8 mouse cellular contexts compared by ENCODE assay signal in the genomic region with DNA sequence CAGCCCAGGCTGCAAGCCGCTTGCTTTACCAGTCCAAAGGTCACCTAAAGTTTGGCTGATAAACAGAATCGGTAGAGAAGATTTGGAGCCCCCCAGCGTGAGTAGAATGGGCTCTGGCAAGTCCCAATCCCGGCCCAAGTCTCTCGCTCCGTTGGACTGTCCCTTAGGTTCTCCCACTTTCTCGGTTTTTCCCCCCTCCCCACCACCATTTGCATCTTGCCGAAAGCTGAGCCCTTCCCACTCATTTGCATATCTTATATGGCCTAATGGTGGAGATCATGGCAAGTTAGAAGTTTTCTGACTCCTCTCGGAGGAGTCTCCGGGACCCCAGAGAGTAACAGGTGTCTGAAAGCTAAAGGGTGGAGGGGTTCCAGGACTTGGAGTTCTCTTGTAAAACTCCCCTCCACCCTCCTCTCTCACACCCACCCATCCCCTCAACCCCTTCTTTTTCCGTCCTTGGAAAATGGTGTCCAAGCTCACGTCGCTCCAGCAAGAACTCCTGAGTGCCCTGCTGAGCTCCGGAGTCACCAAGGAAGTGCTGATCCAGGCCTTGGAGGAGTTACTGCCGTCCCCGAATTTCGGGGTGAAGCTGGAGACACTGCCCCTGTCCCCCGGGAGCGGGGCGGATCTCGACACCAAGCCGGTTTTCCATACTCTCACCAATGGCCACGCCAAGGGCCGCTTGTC. TPM values are rescaled to one million over a fixed set of nuclear protein-coding genes. Genes with fewer than 3 reads are reported as not detected.
DNase-seq lines count a peak whose midpoint lies in the region; ATAC-seq and TF ChIP-seq lines count a peak whose summit lies in the region.

No protein-coding gene starts in this region.

- H3K4me1 ChIP-seq in spleen, adult 2 months (ENCODE audit: control insufficient read depth, insufficient read depth, insufficient read length) = peaks cover 19% of the 10 kb centered on the region
- no peaks in the 10 kb centered on the region; the same call in 1 of the 2 replicates for H3K4me1 ChIP-seq in liver, embryonic 16.5 days (ENCODE audit: control insufficient read depth, low read depth, low read length)

- H3K4me2 ChIP-seq in liver, embryonic 16.5 days (ENCODE audit: low read depth, low read length) = peak overlapping the region; percentile 46

- no peaks in the 10 kb centered on the region for H3K36me3 ChIP-seq in spleen, adult 2 months (ENCODE audit: control insufficient read depth, insufficient read depth, low read length)
- no peaks in the 10 kb centered on the region for H3K36me3 ChIP-seq in liver, embryonic 16.5 days (ENCODE audit: control insufficient read depth, insufficient read depth)

- peaks cover 32% of the 10 kb centered on the region for H3K27me3 ChIP-seq in spleen, adult 2 months (ENCODE audit: control insufficient read depth, insufficient read depth, low read length)
- H3K27me3 ChIP-seq in liver, embryonic 16.5 days (ENCODE audit: control insufficient read depth, insufficient read depth, low read depth, low read length) = peaks cover 58% of the 10 kb centered on the region

- TF ChIP-seq POLR2A in spleen, adult 2 months (IDR thresholded peaks at IDR 0.05; ENCODE audit: low read depth, low read length) = no peak

- H3K9me3 ChIP-seq in liver, embryonic 16.5 days (replicated peaks; ENCODE audit: control insufficient read depth, low read length) = no peaks in the 10 kb centered on the region

- H3K4me3 ChIP-seq in spleen, adult 2 months (ENCODE audit: extremely low read depth, insufficient read depth, insufficient read length) = peak overlapping the region; percentile 6; the same call in 1 of the 2 replicates
- peak overlapping the region; percentile 48 for H3K4me3 ChIP-seq in liver, embryonic 16.5 days (ENCODE audit: low read depth, low read length)
- H3K4me3 ChIP-seq in gastrocnemius, adult 2 months = no peak overlapping the region; the same call in 1 of the 2 replicates

- H3K27ac ChIP-seq in spleen, adult 2 months (ENCODE audit: insufficient read depth, low read length) = no peak overlapping the region
- H3K27ac ChIP-seq in liver, embryonic 16.5 days (ENCODE audit: low read length) = peak overlapping the region; percentile 10; the same call in 1 of the 2 replicates
- H3K27ac ChIP-seq in gastrocnemius, adult 2 months = no peak overlapping the region

- H3K9ac ChIP-seq in liver, embryonic 16.5 days (ENCODE audit: low read depth, low read length) = peak overlapping the region; percentile 27; the same call in 1 of the 2 replicates

- intact Hi-C loops in gastrocnemius, adult 2 months (cut with DNase I) = no loop called here

- DNase-seq in spleen, adult 2 months (ENCODE audit: low read depth in 1 of 2, low spot score in 2 of 2) = no peak
- DNase-seq in spleen, postnatal 10 days (ENCODE audit: low spot score in 2 of 2) = no peak
- DNase-seq in kidney, adult 18-20 months = peak; percentile 82
- DNase-seq in urinary bladder, postnatal 14 days (ENCODE audit: low spot score) = peak; percentile 63
- DNase-seq in layer of hippocampus, adult 18-20 months (ENCODE audit: low spot score in 2 of 2) = no peak
- no peak for DNase-seq in gastrocnemius, adult 2 months
- DNase-seq in thymus, postnatal 14 days = no peak

- 7% methylated on average over 24 of the region's 24 CpGs for WGBS in spleen, adult 2 months
- WGBS in liver, embryonic 16.5 days (ENCODE audit: insufficient replicate concordance) = 3% methylated on average over 24 of the region's 24 CpGs

- ATAC-seq in liver, embryonic 16.5 days (ENCODE audit: low read depth) = peak; percentile 25; the same call in 1 of the 2 replicates

- no peak for TF ChIP-seq CTCF in spleen, adult 2 months (IDR thresholded peaks at IDR 0.05; ENCODE audit: extremely low read depth, insufficient read depth, insufficient read length, insufficient replicate concordance)
- no peak for TF ChIP-seq CTCF in gastrocnemius, adult 2 months (IDR thresholded peaks at IDR 0.05)

RNA-seq across cellular contexts. Expression of a gene that starts 0.9 kb away (rescaled TPM):
- 0.40 and 0.63 TPM in 2 replicates for polyA plus RNA-seq in spleen, adult 2 months (2012; rRNA removed)
- polyA plus RNA-seq in liver, embryonic 16.5 days (2015; fragmentation: Nextera tagmentation; extraction: Ambion mirVana) = 4.6 and 5.9 TPM in 2 replicates
- total RNA-seq in layer of hippocampus, adult 18-20 months (2021) = under 1 TPM; 0.27 to 0.43 TPM
- not detected for total RNA-seq in gastrocnemius, adult 2 months (2021)

Comparison
In these comparisons a context has a peak if more than half of its experiments do, and no peak if none do; other contexts are left out.
1. DNase-seq: peak in kidney, adult 18-20 months (single experiment) and urinary bladder, postnatal 14 days (single experiment); none in spleen, adult 2 months (0 of 2), spleen, postnatal 10 days (0 of 2), layer of hippocampus, adult 18-20 months (0 of 2), gastrocnemius, adult 2 months (single experiment) and thymus, postnatal 14 days (single experiment).